Mouse (Mus musculus) heart, adult 2 months (tissue): ENCODE results near the gene Kcnk1.

Experiments used
- CTCF ChIP-seq: fragments of 200-600 bp; IDR thresholded peaks from 2 replicates; pipeline ENCODE4 v1.8.1; 2022; ENCODE audit warnings: antibody characterized with exemption, mild to moderate bottlenecking, moderate library complexity
- EP300 ChIP-seq: fragments of 200-500 bp; IDR thresholded peaks from 2 replicates; pipeline ENCODE4 v1.6.1; 2011; ENCODE audit warnings: low read depth, low read length, control low read depth; ENCODE audit not compliant: insufficient read depth
- POLR2A ChIP-seq: fragments of 200-500 bp; IDR thresholded peaks from 2 replicates; pipeline ENCODE4 v1.6.1; 2011; ENCODE audit warnings: mild to moderate bottlenecking, low read depth, low read length, control low read depth; ENCODE audit not compliant: insufficient read depth

GRCm38 (mm10) chr8:125950007-125950940 lies 44.7 kb upstream of the Kcnk1 start:
- TF ChIP-seq POLR2A (no peak), CTCF (peak; percentile 92), EP300 (peak; percentile 73; the same call in 1 of the 2 replicates)
